Mouse (Mus musculus): ENCODE data around the gene Zfp691. TPM values are rescaled to one million over a fixed set of nuclear protein-coding genes. Genes with fewer than 3 reads are reported as not detected.

The Zfp691 gene
- 3.4 and 3.6 TPM in 2 replicates for polyA plus RNA-seq (2015; fragmentation: Nextera tagmentation; extraction: Ambion mirVana)

GRCm38 (mm10) chr4:119173851-119174453 lies at the start of gene Zfp691:
Zfp691 (minus strand) TSS chr4:119174195.
- peak; percentile 100 for ATAC-seq
- H3K27me3 ChIP-seq (replicated peaks; ENCODE audit: control insufficient read depth, insufficient read depth, low read length) = no peaks in the 10 kb centered on the region
- no peak within 1 kb of the TSS for H3K27ac ChIP-seq (ENCODE audit: low read depth, low read length)
- H3K4me3 ChIP-seq (ENCODE audit: low read depth, low read length) = peak within 1 kb of the TSS; percentile 75
- peak within 1 kb of the TSS; percentile 65 for H3K9ac ChIP-seq (ENCODE audit: low read depth, low read length)
- no peaks in the 10 kb centered on the region for H3K9me3 ChIP-seq (ENCODE audit: control insufficient read depth)
- H3K36me3 ChIP-seq (ENCODE audit: control insufficient read depth, insufficient read depth) = peaks cover 4% of the 10 kb centered on the region
- H3K4me2 ChIP-seq (replicated peaks; ENCODE audit: low read depth) = peak within 1 kb of the TSS; percentile 85
- WGBS = under 1% methylated on average over 32 of the region's 40 CpGs
- no peaks in the 10 kb centered on the region for H3K4me1 ChIP-seq (replicated peaks; ENCODE audit: control insufficient read depth, insufficient read depth, low read length)
- TF ChIP-seq CTCF (IDR thresholded peaks at IDR 0.05; ENCODE audit: low read depth) = no peak

GRCm38 (mm10) chr4:119223696-119224095 lies 49.7 kb upstream of the Zfp691 start:
- WGBS = 88% methylated on average over 1 of the region's 1 CpGs
- H3K4me2 ChIP-seq (replicated peaks; ENCODE audit: low read depth) = no peak overlapping the region

GRCm38 (mm10) chr4:119218169-119218568 lies 44.2 kb upstream of the Zfp691 start, which contains the start of gene Tmem269:
Tmem269 (minus strand) TSS chr4:119218217.
- Histone ChIP-seq H3K9me3 (ENCODE audit: control insufficient read depth) (no peaks in the 10 kb centered on the region), H3K4me2 (replicated peaks; ENCODE audit: low read depth) (no peak within 1 kb of the TSS), H3K27me3 (replicated peaks; ENCODE audit: control insufficient read depth, insufficient read depth, low read length) (no peaks in the 10 kb centered on the region), H3K36me3 (ENCODE audit: control insufficient read depth, insufficient read depth) (no peaks in the 10 kb centered on the region; the same call in 1 of the 2 replicates), H3K9ac (ENCODE audit: low read depth, low read length) (no peak within 1 kb of the TSS), H3K4me1 (replicated peaks; ENCODE audit: control insufficient read depth, insufficient read depth, low read length) (no peaks in the 10 kb centered on the region), H3K27ac (ENCODE audit: low read depth, low read length) (no peak within 1 kb of the TSS), H3K4me3 (ENCODE audit: low read depth, low read length) (no peak within 1 kb of the TSS)
- TF ChIP-seq CTCF (IDR thresholded peaks at IDR 0.05; ENCODE audit: low read depth) = no peak
- 18% methylated on average over 11 of the region's 11 CpGs for WGBS
- ATAC-seq = no peak

More at GRCm38 (mm10) chr4:119223696-119224095, 49.7 kb upstream of the Zfp691 start:
- Histone ChIP-seq H3K36me3 (ENCODE audit: control insufficient read depth, insufficient read depth) (peaks cover 39% of the 10 kb centered on the region), H3K9me3 (ENCODE audit: control insufficient read depth) (no peaks in the 10 kb centered on the region), H3K27ac (ENCODE audit: low read depth, low read length) (no peak overlapping the region), H3K4me1 (replicated peaks; ENCODE audit: control insufficient read depth, insufficient read depth, low read length) (no peaks in the 10 kb centered on the region), H3K9ac (ENCODE audit: low read depth, low read length) (no peak overlapping the region), H3K4me3 (ENCODE audit: low read depth, low read length) (no peak overlapping the region), H3K27me3 (replicated peaks; ENCODE audit: control insufficient read depth, insufficient read depth, low read length) (no peaks in the 10 kb centered on the region)
- 0 out of 2 replicates have a peak, but pooled peaks have one; percentile 23 for ATAC-seq
- peak; percentile 83 for TF ChIP-seq CTCF (IDR thresholded peaks at IDR 0.05; ENCODE audit: low read depth)

- Histone ChIP-seq H3K9ac (ENCODE audit: low read depth, low read length) (no peak overlapping the region), H3K27ac (ENCODE audit: low read depth, low read length) (no peak overlapping the region), H3K4me3 (ENCODE audit: low read depth, low read length) (no peak overlapping the region), H3K9me3 (ENCODE audit: control insufficient read depth) (no peaks in the 10 kb centered on the region), H3K4me1 (replicated peaks; ENCODE audit: control insufficient read depth, insufficient read depth, low read length) (no peaks in the 10 kb centered on the region), H3K27me3 (replicated peaks; ENCODE audit: control insufficient read depth, insufficient read depth, low read length) (no peaks in the 10 kb centered on the region), H3K4me2 (replicated peaks; ENCODE audit: low read depth) (no peak overlapping the region), H3K36me3 (ENCODE audit: control insufficient read depth, insufficient read depth) (no peaks in the 10 kb centered on the region)
- ATAC-seq = no peak
- no peak for TF ChIP-seq CTCF (IDR thresholded peaks at IDR 0.05; ENCODE audit: low read depth)
- 70% methylated on average over 8 of the region's 8 CpGs for WGBS
Observed at GRCm38 (mm10) chr4:119216667-119217066, 42.7 kb upstream of the Zfp691 start.

- H3K4me3 ChIP-seq (ENCODE audit: low read depth, low read length) = no peak overlapping the region
- H3K4me2 ChIP-seq (replicated peaks; ENCODE audit: low read depth) = no peak overlapping the region
- no peak for ATAC-seq
- H3K4me1 ChIP-seq (replicated peaks; ENCODE audit: control insufficient read depth, insufficient read depth, low read length) = no peaks in the 10 kb centered on the region
- no peaks in the 10 kb centered on the region for H3K9me3 ChIP-seq (ENCODE audit: control insufficient read depth)
- TF ChIP-seq CTCF (IDR thresholded peaks at IDR 0.05; ENCODE audit: low read depth) = peak; percentile 95
- H3K36me3 ChIP-seq (ENCODE audit: control insufficient read depth, insufficient read depth) = 0 out of 2 replicates have a peak, but pooled peaks cover 4% of the 10 kb centered on the region
- WGBS = 17% methylated on average over 8 of the region's 8 CpGs
- H3K27ac ChIP-seq (ENCODE audit: low read depth, low read length) = no peak overlapping the region
- H3K27me3 ChIP-seq (replicated peaks; ENCODE audit: control insufficient read depth, insufficient read depth, low read length) = no peaks in the 10 kb centered on the region
- 0 out of 2 replicates have a peak overlapping the region, but pooled peaks have one; percentile 1 for H3K9ac ChIP-seq (ENCODE audit: low read depth, low read length)
Observed at GRCm38 (mm10) chr4:119204672-119205071, 30.7 kb upstream of the Zfp691 start.

GRCm38 (mm10) chr4:119198105-119198504 lies 24.1 kb upstream of the Zfp691 start:
- TF ChIP-seq CTCF (IDR thresholded peaks at IDR 0.05; ENCODE audit: low read depth) = no peak
- no peaks in the 10 kb centered on the region for H3K27me3 ChIP-seq (replicated peaks; ENCODE audit: control insufficient read depth, insufficient read depth, low read length)
- WGBS = 85% methylated on average over 6 of the region's 6 CpGs
- no peak for ATAC-seq
- H3K9me3 ChIP-seq (ENCODE audit: control insufficient read depth) = no peaks in the 10 kb centered on the region
- H3K27ac ChIP-seq (ENCODE audit: low read depth, low read length) = no peak overlapping the region
- no peak overlapping the region for H3K4me2 ChIP-seq (replicated peaks; ENCODE audit: low read depth)
- H3K4me1 ChIP-seq (replicated peaks; ENCODE audit: control insufficient read depth, insufficient read depth, low read length) = 0 out of 2 replicates have a peak, but pooled peaks cover 3% of the 10 kb centered on the region
- H3K9ac ChIP-seq (ENCODE audit: low read depth, low read length) = no peak overlapping the region
- H3K36me3 ChIP-seq (ENCODE audit: control insufficient read depth, insufficient read depth) = 0 out of 2 replicates have a peak, but pooled peaks cover 4% of the 10 kb centered on the region
- no peak overlapping the region for H3K4me3 ChIP-seq (ENCODE audit: low read depth, low read length)

All from intestine, postnatal 0 days (tissue).